Mouse (Mus musculus): ENCODE data around the gene Erg28. TPM values are rescaled to one million over a fixed set of nuclear protein-coding genes. Genes with fewer than 3 reads are reported as not detected.

Gene Erg28
- total RNA-seq (2023) = 23.8 TPM

DNA sequence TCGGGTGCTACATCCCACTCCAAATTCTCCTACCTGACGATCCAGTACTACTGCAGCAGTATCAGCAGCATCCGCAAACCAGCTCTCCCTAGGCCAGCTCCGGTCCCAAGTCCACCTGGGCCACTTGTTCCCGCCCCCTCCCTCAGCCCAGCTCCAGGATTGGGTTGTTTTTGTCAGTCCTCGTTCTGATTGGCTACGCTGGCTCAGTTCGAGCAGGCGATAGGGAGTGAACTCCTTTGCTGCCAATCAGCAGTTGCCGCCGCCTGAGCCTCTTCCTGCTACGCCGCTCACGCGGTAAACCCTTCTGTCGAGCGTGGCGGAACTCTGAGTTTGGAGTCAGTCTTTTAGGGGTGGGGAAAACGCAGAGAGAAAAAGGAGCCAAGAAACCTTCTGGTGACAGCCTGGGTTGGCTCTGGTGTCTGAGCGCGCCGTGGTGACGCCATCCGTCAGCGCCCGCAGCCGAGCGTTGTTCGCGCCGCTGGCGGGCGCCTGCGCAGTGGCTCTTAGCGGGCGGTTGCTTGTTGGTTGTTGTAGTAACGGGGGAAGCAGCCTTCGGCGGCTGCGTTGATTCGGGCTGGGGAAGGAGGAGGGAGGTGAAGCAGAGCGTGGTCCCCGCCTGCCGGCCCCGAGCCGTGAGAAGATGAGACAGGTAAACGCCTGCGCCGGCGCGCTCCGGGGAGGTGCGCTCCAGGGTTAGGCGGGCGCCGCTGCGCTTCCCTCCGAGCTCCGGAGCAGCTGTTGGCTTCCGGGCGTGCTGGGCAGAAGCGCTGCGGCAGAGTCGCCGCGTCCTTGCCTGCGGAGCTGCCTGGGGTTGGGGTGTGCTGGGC is at the start of gene Erg28, which contains the start of gene Ttll5:
Gene Erg28 (minus strand): TSS at position 113 of the 827 bp plus-strand sequence.
Gene Ttll5 (plus strand): TSS at position 222 of the 827 bp plus-strand sequence.

Other genes starting within 250 kb of the Erg28 start
- not detected for gene Jdp2, start 225.5 kb downstream of the Erg28 start, total RNA-seq (2023)
- gene Batf, start 137.9 kb downstream of the Erg28 start, total RNA-seq (2023) = 33.3 TPM
- gene Flvcr2, start 78.0 kb downstream of the Erg28 start, total RNA-seq (2023) = not detected
- gene Ttll5, start 109 bp upstream of the Erg28 start, total RNA-seq (2023) = 22.7 TPM

Data from CD8-positive naive resting alpha-beta T cell, adult 57 days (primary cell).